Mouse (Mus musculus) ovary, postnatal 36 days (tissue): ENCODE data around the gene Apoc1.

Experiments
- DNase-seq: peaks from one replicate; pipeline ENCODE4 v3.0.0; 2022; ENCODE audit warnings: low spot score, mixed read lengths

Gene Apoc1

GRCm38 (mm10) chr7:19685374-19685773, 7.1 kb downstream of the Apoc1 start:
- DNase-seq: no peak

- DNase-seq: no peak
Measured at GRCm38 (mm10) chr7:19683771-19684201, 8.7 kb downstream of the Apoc1 start.

GRCm38 (mm10) chr7:19682979-19683378, 9.5 kb downstream of the Apoc1 start:
- no peak for DNase-seq

- DNase-seq: no peak
Measured at GRCm38 (mm10) chr7:19681202-19681694, 11.2 kb downstream of the Apoc1 start, which contains the start of the genes Gm44805 and Apoc4. Gene Gm44805, minus strand, starts transcription at chr7:19681423. Gene Apoc4, minus strand, starts transcription at chr7:19681479.

- DNase-seq: no peak
Measured at GRCm38 (mm10) chr7:19680702-19681101, 11.8 kb downstream of the Apoc1 start.

- DNase-seq: no peak
Measured at GRCm38 (mm10) chr7:19678901-19679300, 13.6 kb downstream of the Apoc1 start.

GRCm38 (mm10) chr7:19677872-19678271, 14.6 kb downstream of the Apoc1 start, which contains the start of gene Apoc2:
Gene Apoc2, minus strand, starts transcription at chr7:19677941.
- DNase-seq: no peak

GRCm38 (mm10) chr7:19676662-19677061, 15.8 kb downstream of the Apoc1 start:
- DNase-seq: no peak

- DNase-seq: no peak
Measured at GRCm38 (mm10) chr7:19675824-19676223, 16.6 kb downstream of the Apoc1 start.

GRCm38 (mm10) chr7:19673083-19673699, 19.3 kb downstream of the Apoc1 start:
- no peak for DNase-seq

GRCm38 (mm10) chr7:19671511-19671910, 20.9 kb downstream of the Apoc1 start:
- DNase-seq: no peak

GRCm38 (mm10) chr7:19668947-19669721, 23.3 kb downstream of the Apoc1 start:
- DNase-seq: peak; percentile 82

GRCm38 (mm10) chr7:19667434-19667833, 25.0 kb downstream of the Apoc1 start:
- DNase-seq: no peak

- no peak for DNase-seq
Measured at GRCm38 (mm10) chr7:19666750-19667149, 25.7 kb downstream of the Apoc1 start.

- DNase-seq: peak; percentile 95
Measured at GRCm38 (mm10) chr7:19664955-19665841, 27.3 kb downstream of the Apoc1 start, which contains the start of gene Clptm1. Gene Clptm1, minus strand, starts transcription at chr7:19665033.

- no peak for DNase-seq
Measured at GRCm38 (mm10) chr7:19664455-19664954, 28.0 kb downstream of the Apoc1 start.

- DNase-seq: no peak
Measured at GRCm38 (mm10) chr7:19663940-19664339, 28.5 kb downstream of the Apoc1 start.

GRCm38 (mm10) chr7:19652614-19653013, 39.8 kb downstream of the Apoc1 start:
- no peak for DNase-seq

GRCm38 (mm10) chr7:19651063-19651786, 41.2 kb downstream of the Apoc1 start:
- DNase-seq: no peak

- no peak for DNase-seq
Measured at GRCm38 (mm10) chr7:19641223-19641622, 51.2 kb downstream of the Apoc1 start.
